7 mouse cellular contexts compared by ENCODE assay signal in genomic region chr9:60648981-60649975, GRCm38 (mm10). TPM values are rescaled to one million over a fixed set of nuclear protein-coding genes. Genes with fewer than 3 reads are reported as not detected.
DNase-seq lines count a peak whose midpoint lies in the region; ATAC-seq and TF ChIP-seq lines count a peak whose summit lies in the region.

No protein-coding gene starts in this region.

- H3K27ac ChIP-seq in cerebellum, adult 2 months (ENCODE audit: insufficient read depth, low read length): peak overlapping the region; percentile 90

- peaks cover 7% of the 10 kb centered on the region for H3K4me1 ChIP-seq in cerebellum, adult 2 months (ENCODE audit: control insufficient read depth, insufficient read depth, low read length)

- peak overlapping the region; percentile 79 for H3K4me3 ChIP-seq in cerebellum, adult 2 months (replicated peaks; ENCODE audit: insufficient read depth, low read depth, low read length)

- ATAC-seq in monocyte, adult 5-6 weeks (replicated peaks; ENCODE audit: insufficient number of reproducible peaks, low FRiP score, low TSS enrichment, poor library complexity, severe bottlenecking): no peak

- peak; percentile 65; the same call in 1 of the 2 replicates for TF ChIP-seq POLR2A in cerebellum, adult 2 months (IDR thresholded peaks at IDR 0.05; ENCODE audit: borderline replicate concordance, insufficient read depth, low read length)

- WGBS in cerebellum, adult 2 months: 10% methylated on average over 18 of the region's 18 CpGs

- no peaks in the 10 kb centered on the region for H3K27me3 ChIP-seq in cerebellum, adult 2 months (ENCODE audit: control insufficient read depth, insufficient read depth, low read length)

- no peak for TF ChIP-seq CTCF in cerebellum, adult 2 months (IDR thresholded peaks at IDR 0.05; ENCODE audit: borderline replicate concordance, insufficient read depth, low read depth, low read length)

- peak; percentile 79 for DNase-seq in adrenal gland, postnatal 10 days
- peak; percentile 81 to 88 for DNase-seq in cerebellum, adult 2 months
- DNase-seq in frontal cortex, postnatal 25 days (ENCODE audit: low spot score in 2 of 2): peak; percentile 45 to 64
- DNase-seq in kidney, postnatal 25 days: peak; percentile 81 to 86
- peak; percentile 31 to 34 for DNase-seq in lung, postnatal 4 days
- DNase-seq in right cerebral cortex, postnatal 14 days: peak; percentile 66

RNA-seq across cellular contexts. Expression of gene Lrrc49, which starts 38.7 kb away (rescaled TPM):
- 10 to 100 TPM; 19.6 to 25.1 TPM for total RNA-seq in adrenal gland, postnatal 10 days (2021)
- polyA plus RNA-seq in cerebellum, adult 2 months (2012; rRNA removed): 146 and 163 TPM in 2 replicates
- 0.85 to 2.6 TPM (median 0.86 TPM) in 3 replicates for total RNA-seq in monocyte, adult 5-6 weeks (2017)

Comparison
In these comparisons a context has a peak if more than half of its experiments do, and no peak if none do; other contexts are left out.
1. DNase-seq: peak in every context shown above with its lines; median percentile 84 in cerebellum, adult 2 months; 84 in kidney, postnatal 25 days; 79 in adrenal gland, postnatal 10 days; 66 in right cerebral cortex, postnatal 14 days; 54 in frontal cortex, postnatal 25 days; 32 in lung, postnatal 4 days.